Mouse (Mus musculus) midbrain, postnatal 0 days (tissue): ENCODE data around the gene Itpk1. TPM values are rescaled to one million over a fixed set of nuclear protein-coding genes. Genes with fewer than 3 reads are reported as not detected.

Experiments
- ATAC-seq: fragments of 200-750 bp; cut with Nextera tagmentation; 2 replicates; pipeline ENCODE4 v1.8.0; 2017; ENCODE audit warnings: moderate number of reproducible peaks, mild to moderate bottlenecking, moderate TSS enrichment, moderate library complexity; ENCODE audit not compliant: low FRiP score
- DNase-seq: peaks from one replicate; pipeline ENCODE4 v3.0.0-alpha.2; 2015; ENCODE audit warnings: low spot score
- H3K27ac ChIP-seq: fragments of 300-500 bp; sonication (generic); 2 replicates; pipeline ENCODE4 v1.5.1; 2014; ENCODE audit warnings: low read depth, mild to moderate bottlenecking, low read length, mixed read lengths
- H3K27me3 ChIP-seq: fragments of 300-500 bp; sonication (generic); 2 replicates; pipeline ENCODE4 v1.6.1; 2014; ENCODE audit warnings: low read length, control low read depth, mixed read lengths; ENCODE audit not compliant: insufficient read depth
- H3K36me3 ChIP-seq: fragments of 300-500 bp; sonication (generic); 2 replicates; pipeline ENCODE4 v1.6.1; 2014; ENCODE audit warnings: low read length, control low read depth, mixed read lengths; ENCODE audit not compliant: insufficient read depth
- H3K4me1 ChIP-seq: fragments of 300-500 bp; sonication (generic); 2 replicates; pipeline ENCODE4 v1.6.1; 2014; ENCODE audit warnings: mild to moderate bottlenecking, control low read depth, antibody characterized with exemption, low read length, mixed read lengths; ENCODE audit not compliant: insufficient read depth
- H3K4me2 ChIP-seq: fragments of 300-500 bp; sonication (generic); 2 replicates; pipeline ENCODE4 v1.6.1; 2014; ENCODE audit warnings: low read depth, mild to moderate bottlenecking, low read length, mixed read lengths; ENCODE audit not compliant: poor library complexity, severe bottlenecking
- H3K4me3 ChIP-seq: fragments of 300-500 bp; sonication (generic); 2 replicates; pipeline ENCODE4 v1.5.1; 2014; ENCODE audit warnings: low read depth, mild to moderate bottlenecking, low read length, moderate library complexity
- H3K9ac ChIP-seq: fragments of 300-500 bp; sonication (generic); replicated peaks from 2 replicates; pipeline ENCODE4 v1.6.1; 2014; ENCODE audit warnings: mild to moderate bottlenecking, low read length, moderate library complexity, mixed read lengths; ENCODE audit not compliant: poor library complexity, severe bottlenecking
- H3K9me3 ChIP-seq: fragments of 300-500 bp; sonication (generic); 2 replicates; pipeline ENCODE4 v1.6.1; 2016; ENCODE audit warnings: low read length, control low read depth
- CTCF ChIP-seq: IDR thresholded peaks from 2 replicates; pipeline ENCODE4 v1.5.1; 2016; ENCODE audit warnings: antibody characterized with exemption, mild to moderate bottlenecking
- WGBS: fragments of 180-500 bp; shearing (Covaris S2); extraction: QIAGEN DNeasy Blood & Tissue Kit; methylation state at CpG from one replicate; pipeline ENCODE4 v1.1.7; 2014; 5-methylcytosine and 5-hydroxymethylcytosine counted together
- polyA plus RNA-seq: library from polyadenylated mRNA; unstranded; fragments of >200 nt; fragmentation: Nextera tagmentation; extraction: Ambion mirVana; gene quantifications from 2 replicates; pipeline ENCODE4 v1.2.1, GENCODE M21; 2015
- total RNA-seq: library from RNA; depleted of rRNA; stranded (reverse); fragments of >200 nt; gene quantifications from 2 replicates; pipeline ENCODE4 v1.2.3, GENCODE M21; 2014

Gene Itpk1
- total and polyA plus RNA-seq, 2 experiments from 2014 or later: 39.0 to 66.6 TPM

- H3K9ac ChIP-seq: no peak overlapping the region
- no peak for ATAC-seq
- no peak for DNase-seq
- no peak overlapping the region for H3K27ac ChIP-seq
- no peak overlapping the region for H3K4me2 ChIP-seq
- H3K9me3 ChIP-seq: no peaks in the 10 kb centered on the region
- no peaks in the 10 kb centered on the region for H3K36me3 ChIP-seq
- TF ChIP-seq CTCF: no peak
- 88% methylated on average over 5 of the region's 5 CpGs for WGBS
- H3K4me3 ChIP-seq: no peak overlapping the region
- no peaks in the 10 kb centered on the region for H3K27me3 ChIP-seq
- 0 out of 2 replicates have a peak, but pooled peaks cover 2% of the 10 kb centered on the region for H3K4me1 ChIP-seq
These were observed 5.2 kb upstream of the Itpk1 start for GRCm38 (mm10) chr12:102709896-102710295.

GRCm38 (mm10) chr12:102708220-102708619 is 3.5 kb upstream of the Itpk1 start:
- Histone ChIP-seq H3K27me3 (no peaks in the 10 kb centered on the region), H3K9ac (no peak overlapping the region), H3K4me1 (0 out of 2 replicates have a peak, but pooled peaks cover 2% of the 10 kb centered on the region), H3K9me3 (no peaks in the 10 kb centered on the region), H3K36me3 (no peaks in the 10 kb centered on the region), H3K4me2 (no peak overlapping the region), H3K27ac (no peak overlapping the region), H3K4me3 (no peak overlapping the region)
- no peak for DNase-seq
- no peak for ATAC-seq
- TF ChIP-seq CTCF: peak; percentile 53
- WGBS: 63% methylated on average over 11 of the region's 11 CpGs

- DNase-seq: no peak
- no peak for TF ChIP-seq CTCF
- H3K4me3 ChIP-seq: no peak overlapping the region
- no peak overlapping the region for H3K4me2 ChIP-seq
- no peak overlapping the region for H3K9ac ChIP-seq
- no peak overlapping the region for H3K27ac ChIP-seq
- H3K9me3 ChIP-seq: no peaks in the 10 kb centered on the region
- no peaks in the 10 kb centered on the region for H3K36me3 ChIP-seq
- peaks cover 11% of the 10 kb centered on the region; the same call in 1 of the 2 replicates for H3K4me1 ChIP-seq
- no peak for ATAC-seq
- 92% methylated on average over 10 of the region's 10 CpGs for WGBS
- H3K27me3 ChIP-seq: no peaks in the 10 kb centered on the region
These were observed 2.2 kb upstream of the Itpk1 start for GRCm38 (mm10) chr12:102706833-102707463.

DNA sequence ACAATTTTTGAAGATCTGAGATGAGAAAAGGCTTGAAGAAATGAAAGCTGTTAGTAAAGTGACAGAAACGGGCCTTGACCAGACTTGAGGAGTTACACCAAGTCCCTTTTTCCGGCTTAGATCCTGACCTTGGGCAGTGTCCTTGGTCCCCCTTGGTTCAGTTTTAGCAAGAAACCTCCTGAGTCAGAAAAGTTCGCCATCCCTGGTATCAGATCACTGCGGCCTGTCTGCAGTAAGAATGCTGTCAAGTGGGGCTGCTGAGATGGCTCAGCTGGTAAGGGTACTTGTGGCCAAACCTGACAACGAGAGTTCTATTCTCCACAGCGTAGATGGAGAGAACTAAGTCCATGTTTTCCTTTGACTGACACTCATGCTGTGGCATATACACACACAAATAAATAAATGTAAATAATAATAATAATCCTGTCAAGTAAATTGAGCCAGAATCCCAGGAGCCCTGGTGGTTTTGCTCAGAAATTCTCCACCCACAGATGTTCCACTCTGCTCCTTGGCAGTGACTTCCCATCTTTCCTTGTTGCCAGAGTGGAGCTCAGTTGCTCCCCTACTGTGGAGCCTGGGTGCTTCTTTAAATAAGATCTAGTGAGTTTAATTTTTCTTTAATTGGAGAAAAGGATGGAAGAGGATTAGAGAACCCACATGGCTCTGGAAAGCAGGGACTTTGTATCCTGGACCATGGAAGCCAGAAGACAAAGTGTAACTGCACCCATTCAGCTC is 1.3 kb upstream of the Itpk1 start:
- no peaks in the 10 kb centered on the region for H3K27me3 ChIP-seq
- no peaks in the 10 kb centered on the region for H3K36me3 ChIP-seq
- no peaks in the 10 kb centered on the region for H3K9me3 ChIP-seq
- no peak overlapping the region for H3K27ac ChIP-seq
- H3K9ac ChIP-seq: no peak overlapping the region
- peak overlapping the region; percentile 74; the same call in 1 of the 2 replicates for H3K4me3 ChIP-seq
- ATAC-seq (no peak), DNase-seq (no peak)
- TF ChIP-seq CTCF: no peak
- H3K4me2 ChIP-seq: peak overlapping the region; percentile 86; the same call in 1 of the 2 replicates
- peaks cover 12% of the 10 kb centered on the region; the same call in 1 of the 2 replicates for H3K4me1 ChIP-seq
- WGBS: 76% methylated on average over 6 of the region's 6 CpGs

DNA sequence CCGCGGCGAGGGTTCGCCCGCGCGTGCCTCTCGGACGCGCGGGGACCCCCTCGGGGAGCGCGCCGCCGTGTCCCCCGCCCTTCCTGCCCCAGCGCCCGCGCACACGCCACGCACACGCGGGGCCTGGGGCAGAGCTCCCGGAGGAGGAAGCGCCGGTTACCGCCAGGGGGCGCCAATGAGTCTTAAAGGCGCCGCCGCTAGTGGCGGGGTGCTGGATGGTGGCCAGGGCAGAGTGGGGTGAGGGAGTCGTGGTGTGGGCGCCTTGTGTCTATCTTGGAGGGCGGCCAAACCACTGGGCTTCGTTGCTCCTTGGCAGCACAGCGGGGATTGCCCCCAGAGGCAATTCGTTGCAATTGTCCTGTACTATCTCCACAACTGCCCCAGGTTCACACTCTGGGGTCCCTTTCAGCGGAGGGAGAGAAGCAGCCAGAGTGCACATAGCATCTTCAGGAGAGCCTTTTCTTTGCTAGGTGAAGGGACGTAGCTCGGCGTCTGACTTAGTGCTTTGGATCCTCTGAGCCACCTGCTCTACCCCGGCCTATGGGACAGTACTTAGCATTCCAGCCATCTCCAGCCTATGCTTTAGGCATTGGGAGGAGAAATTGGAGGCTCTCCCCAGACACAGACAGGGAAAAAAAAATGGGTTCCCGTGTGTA is 614 bp upstream of the Itpk1 start:
- Histone ChIP-seq H3K9me3 (no peaks in the 10 kb centered on the region), H3K4me2 (peak overlapping the region; percentile 86), H3K27me3 (no peaks in the 10 kb centered on the region), H3K27ac (peak overlapping the region; percentile 84), H3K4me1 (peaks cover 12% of the 10 kb centered on the region; the same call in 1 of the 2 replicates), H3K9ac (peak overlapping the region; percentile 83), H3K36me3 (no peaks in the 10 kb centered on the region), H3K4me3 (peak overlapping the region; percentile 74)
- 2% methylated on average over 22 of the region's 45 CpGs for WGBS
- ATAC-seq: peak; percentile 86
- peak; percentile 92 for DNase-seq
- peak; percentile 93 for TF ChIP-seq CTCF
